Mouse (Mus musculus) kidney, embryonic 15.5 days (tissue): ENCODE measurements at regions not wholly inside any gene's neighbourhood (a gene's known extent, or its start where the extent isn't known, plus 50 kb on each side); places are given as distances from the start of the nearest gene placed in this dataset.

ENCODE experiments used
- ATAC-seq: fragments of 200-750 bp; cut with Nextera tagmentation; replicated peaks from 2 replicates; pipeline ENCODE4 v1.8.0; 2017; ENCODE audit warnings: moderate TSS enrichment; ENCODE audit not compliant: low FRiP score
- H3K27ac ChIP-seq: fragments of 300-500 bp; sonication (generic); 2 replicates; pipeline ENCODE4 v1.5.1; 2015; ENCODE audit warnings: mild to moderate bottlenecking, inconsistent platforms
- H3K27me3 ChIP-seq: fragments of 300-500 bp; sonication (generic); 2 replicates; pipeline ENCODE4 v1.6.1; 2015; ENCODE audit warnings: inconsistent platforms
- H3K36me3 ChIP-seq: fragments of 300-500 bp; sonication (generic); 2 replicates; pipeline ENCODE4 v1.6.1; 2015; ENCODE audit warnings: inconsistent platforms
- H3K4me1 ChIP-seq: fragments of 300-500 bp; sonication (generic); 2 replicates; pipeline ENCODE4 v1.6.1; 2015; ENCODE audit warnings: inconsistent platforms
- H3K4me2 ChIP-seq: fragments of 300-500 bp; sonication (generic); 2 replicates; pipeline ENCODE4 v1.6.1; 2015; ENCODE audit warnings: moderate library complexity, mild to moderate bottlenecking, inconsistent platforms
- H3K4me3 ChIP-seq: fragments of 300-500 bp; sonication (generic); replicated peaks from 2 replicates; pipeline ENCODE4 v1.5.1; 2015; ENCODE audit warnings: mild to moderate bottlenecking, inconsistent platforms
- H3K9ac ChIP-seq: fragments of 300-500 bp; sonication (generic); 2 replicates; pipeline ENCODE4 v1.6.1; 2015; ENCODE audit warnings: mild to moderate bottlenecking, inconsistent platforms
- H3K9me3 ChIP-seq: fragments of 300-500 bp; sonication (generic); replicated peaks from 2 replicates; pipeline ENCODE4 v1.6.1; 2016; ENCODE audit warnings: inconsistent platforms
- WGBS: fragments of 180-500 bp; shearing (Covaris S2); methylation state at CpG from one replicate; pipeline ENCODE4 v1.1.7; 2015; ENCODE audit warnings: mixed read lengths; 5-methylcytosine and 5-hydroxymethylcytosine counted together

GRCm38 (mm10) chr1:137924156-137924555, 251.4 kb downstream of the Ptprc start:
- H3K27ac ChIP-seq, result no peak overlapping the region
- ATAC-seq, result no peak
- 0 out of 2 replicates have a peak, but pooled peaks cover 8% of the 10 kb centered on the region for H3K36me3 ChIP-seq
- H3K4me2 ChIP-seq, result no peak overlapping the region
- H3K4me1 ChIP-seq, result peaks cover 20% of the 10 kb centered on the region
- H3K27me3 ChIP-seq, result no peaks in the 10 kb centered on the region
- H3K9ac ChIP-seq, result no peak overlapping the region
- H3K4me3 ChIP-seq, result no peak overlapping the region
- WGBS, result 77% methylated on average over 6 of the region's 6 CpGs
- H3K9me3 ChIP-seq, result no peaks in the 10 kb centered on the region

GRCm38 (mm10) chr1:137923705-137924104, 251.8 kb downstream of the Ptprc start:
- Histone ChIP-seq H3K9me3 (no peaks in the 10 kb centered on the region), H3K27ac (no peak overlapping the region), H3K36me3 (0 out of 2 replicates have a peak, but pooled peaks cover 8% of the 10 kb centered on the region), H3K4me2 (no peak overlapping the region), H3K4me3 (no peak overlapping the region), H3K4me1 (peaks cover 20% of the 10 kb centered on the region), H3K9ac (no peak overlapping the region), H3K27me3 (no peaks in the 10 kb centered on the region)
- WGBS, result 73% methylated on average over 2 of the region's 2 CpGs
- no peak for ATAC-seq

GRCm38 (mm10) chr1:137922769-137923168, 252.7 kb downstream of the Ptprc start:
- H3K27ac ChIP-seq, result no peak overlapping the region
- peaks cover 12% of the 10 kb centered on the region; the same call in 1 of the 2 replicates for H3K36me3 ChIP-seq
- no peak overlapping the region for H3K9ac ChIP-seq
- H3K27me3 ChIP-seq, result no peaks in the 10 kb centered on the region
- H3K4me2 ChIP-seq, result no peak overlapping the region
- 86% methylated on average over 7 of the region's 7 CpGs for WGBS
- peaks cover 10% of the 10 kb centered on the region for H3K4me1 ChIP-seq
- no peak for ATAC-seq
- H3K9me3 ChIP-seq, result no peaks in the 10 kb centered on the region
- no peak overlapping the region for H3K4me3 ChIP-seq

GRCm38 (mm10) chr1:137921592-137921991, 253.9 kb downstream of the Ptprc start:
- H3K4me2 ChIP-seq, result no peak overlapping the region
- H3K27me3 ChIP-seq, result no peaks in the 10 kb centered on the region
- H3K36me3 ChIP-seq, result peaks cover 14% of the 10 kb centered on the region; the same call in 1 of the 2 replicates
- ATAC-seq, result no peak
- no peaks in the 10 kb centered on the region for H3K4me1 ChIP-seq
- H3K27ac ChIP-seq, result no peak overlapping the region
- H3K9ac ChIP-seq, result no peak overlapping the region
- 83% methylated on average over 2 of the region's 2 CpGs for WGBS
- H3K4me3 ChIP-seq, result no peak overlapping the region
- H3K9me3 ChIP-seq, result no peaks in the 10 kb centered on the region

GRCm38 (mm10) chr1:137919739-137920563, 255.6 kb downstream of the Ptprc start:
- Histone ChIP-seq H3K36me3 (peaks cover 14% of the 10 kb centered on the region; the same call in 1 of the 2 replicates), H3K9me3 (no peaks in the 10 kb centered on the region), H3K4me2 (no peak overlapping the region), H3K27ac (no peak overlapping the region), H3K27me3 (no peaks in the 10 kb centered on the region), H3K4me1 (no peaks in the 10 kb centered on the region), H3K9ac (no peak overlapping the region), H3K4me3 (no peak overlapping the region)
- WGBS, result 75% methylated on average over 6 of the region's 6 CpGs
- no peak for ATAC-seq

- Histone ChIP-seq H3K4me2 (no peak overlapping the region), H3K4me3 (no peak overlapping the region), H3K9ac (no peak overlapping the region), H3K9me3 (no peaks in the 10 kb centered on the region), H3K36me3 (peaks cover 17% of the 10 kb centered on the region; the same call in 1 of the 2 replicates), H3K4me1 (no peaks in the 10 kb centered on the region), H3K27ac (no peak overlapping the region), H3K27me3 (no peaks in the 10 kb centered on the region)
- ATAC-seq, result no peak
- 84% methylated on average over 1 of the region's 1 CpGs for WGBS
These were observed 258.1 kb downstream of the Ptprc start for GRCm38 (mm10) chr1:137917449-137917848.

GRCm38 (mm10) chr1:137906883-137907282, 268.6 kb downstream of the Ptprc start:
- Histone ChIP-seq H3K4me2 (no peak overlapping the region), H3K27ac (no peak overlapping the region), H3K9me3 (no peaks in the 10 kb centered on the region), H3K4me3 (no peak overlapping the region), H3K9ac (no peak overlapping the region), H3K36me3 (peaks cover 14% of the 10 kb centered on the region), H3K4me1 (peaks cover 20% of the 10 kb centered on the region), H3K27me3 (no peaks in the 10 kb centered on the region)
- 55% methylated on average over 5 of the region's 5 CpGs for WGBS
- no peak for ATAC-seq

GRCm38 (mm10) chr1:137906477-137906876, 269.0 kb downstream of the Ptprc start:
- ATAC-seq, result no peak
- no peaks in the 10 kb centered on the region for H3K9me3 ChIP-seq
- H3K4me1 ChIP-seq, result peaks cover 20% of the 10 kb centered on the region
- H3K4me3 ChIP-seq, result no peak overlapping the region
- H3K9ac ChIP-seq, result no peak overlapping the region
- no peak overlapping the region for H3K27ac ChIP-seq
- no peaks in the 10 kb centered on the region for H3K27me3 ChIP-seq
- no peak overlapping the region for H3K4me2 ChIP-seq
- peaks cover 10% of the 10 kb centered on the region for H3K36me3 ChIP-seq
- WGBS, result 60% methylated on average over 3 of the region's 3 CpGs

- no peak overlapping the region for H3K9ac ChIP-seq
- H3K36me3 ChIP-seq, result peaks cover 6% of the 10 kb centered on the region; the same call in 1 of the 2 replicates
- peaks cover 20% of the 10 kb centered on the region for H3K4me1 ChIP-seq
- no peak for ATAC-seq
- no peaks in the 10 kb centered on the region for H3K27me3 ChIP-seq
- H3K9me3 ChIP-seq, result no peaks in the 10 kb centered on the region
- no peak overlapping the region for H3K27ac ChIP-seq
- 59% methylated on average over 5 of the region's 5 CpGs for WGBS
- no peak overlapping the region for H3K4me2 ChIP-seq
- no peak overlapping the region for H3K4me3 ChIP-seq
These were observed 269.9 kb downstream of the Ptprc start for GRCm38 (mm10) chr1:137905566-137905965.

- ATAC-seq, result no peak
- Histone ChIP-seq H3K4me2 (no peak overlapping the region), H3K27ac (no peak overlapping the region), H3K9ac (no peak overlapping the region), H3K36me3 (no peaks in the 10 kb centered on the region), H3K27me3 (no peaks in the 10 kb centered on the region), H3K4me3 (no peak overlapping the region), H3K4me1 (peaks cover 20% of the 10 kb centered on the region), H3K9me3 (no peaks in the 10 kb centered on the region)
- WGBS, result 67% methylated on average over 4 of the region's 4 CpGs
These were observed 272.2 kb downstream of the Ptprc start for GRCm38 (mm10) chr1:137903351-137903750.

- no peak for ATAC-seq
- Histone ChIP-seq H3K9me3 (no peaks in the 10 kb centered on the region), H3K9ac (no peak overlapping the region), H3K27me3 (no peaks in the 10 kb centered on the region), H3K4me3 (no peak overlapping the region; the same call in 1 of the 2 replicates), H3K4me2 (peak overlapping the region; percentile 34), H3K36me3 (no peaks in the 10 kb centered on the region), H3K27ac (0 out of 2 replicates have a peak overlapping the region, but pooled peaks have one; percentile 29), H3K4me1 (peaks cover 20% of the 10 kb centered on the region)
- 61% methylated on average over 6 of the region's 6 CpGs for WGBS
These were observed 272.6 kb downstream of the Ptprc start for GRCm38 (mm10) chr1:137902859-137903258.

GRCm38 (mm10) chr1:137901996-137902395, 273.5 kb downstream of the Ptprc start:
- no peak overlapping the region for H3K27ac ChIP-seq
- WGBS, result 67% methylated on average over 4 of the region's 4 CpGs
- no peak overlapping the region for H3K9ac ChIP-seq
- H3K9me3 ChIP-seq, result no peaks in the 10 kb centered on the region
- peaks cover 20% of the 10 kb centered on the region for H3K4me1 ChIP-seq
- H3K4me2 ChIP-seq, result peak overlapping the region; percentile 67
- peak overlapping the region; percentile 16; the same call in 1 of the 2 replicates for H3K4me3 ChIP-seq
- H3K27me3 ChIP-seq, result no peaks in the 10 kb centered on the region
- ATAC-seq, result no peak
- no peaks in the 10 kb centered on the region for H3K36me3 ChIP-seq
